Mouse (Mus musculus) left cerebral cortex, postnatal 36 days (tissue): Measurements from ENCODE around the gene Adcy9. TPM values are rescaled to one million over a fixed set of nuclear protein-coding genes. Genes with fewer than 3 reads are reported as not detected.

ENCODE experiments used
- total RNA-seq, 2 experiments: library from RNA; stranded (reverse); gene quantifications; 2 replicates each; pipeline ENCODE4 v1.2.3; 2021

Gene Adcy9
- total RNA-seq, 2 experiments from 2014 or later = 72.5 to 78.6 TPM

Other genes starting within 250 kb of the Adcy9 start
- gene Crebbp, start 206.5 kb downstream of the Adcy9 start, total RNA-seq = 10 to 100 TPM; 76.3 to 97.8 TPM
- 1 to 10 TPM; 6.7 to 9.6 TPM for gene Srl, start 121.3 kb upstream of the Adcy9 start, total RNA-seq
- gene Tfap4, start 139.4 kb upstream of the Adcy9 start, total RNA-seq = 1 to 10 TPM; 3.3 TPM
- gene Glis2, start 174.2 kb upstream of the Adcy9 start, total RNA-seq = 10 to 100 TPM; 12.0 to 13.2 TPM
- 10 to 100 TPM; 75.3 to 86.0 TPM for gene Pam16, start 204.5 kb upstream of the Adcy9 start, total RNA-seq
- 10 to 100 TPM in 1 of 2 experiments, 1 to 10 TPM in 1; 9.8 to 11.2 TPM for gene Vasn, start 219.4 kb upstream of the Adcy9 start, total RNA-seq
- 10 to 100 TPM; 59.4 to 66.5 TPM for gene Dnaja3, start 219.5 kb upstream of the Adcy9 start, total RNA-seq